Mouse (Mus musculus) MEL (cell line): ENCODE data around the gene Klf12. TPM values are rescaled to one million over a fixed set of nuclear protein-coding genes. Genes with fewer than 3 reads are reported as not detected.

Experiments
- DNase-seq: peaks from one replicate; pipeline ENCODE4 v3.0.0; 2011; ENCODE audit warnings: low read depth, low spot score
- H3K27ac ChIP-seq: 2 replicates; pipeline ENCODE4 v1.5.1; 2012; ENCODE audit warnings: low read depth, mild to moderate bottlenecking, control low read depth, low read length, moderate library complexity; ENCODE audit not compliant: control insufficient read depth
- H3K27me3 ChIP-seq, 2 experiments: fragments of 150-350 bp in 1 of 2; sonication (generic) in 1 of 2; 2 replicates each; pipeline ENCODE4 v1.6.1; 2012; ENCODE audit warnings: low read length in 2 of 2, mild to moderate bottlenecking in 2 of 2, improper control_type of control experiment in 1 of 2, moderate library complexity in 1 of 2; ENCODE audit not compliant: insufficient read depth in 2 of 2, control insufficient read depth in 1 of 2
- H3K36me3 ChIP-seq, 2 experiments: 2 replicates each; pipeline ENCODE4 v1.6.1; 2012 to 2014; ENCODE audit warnings: low read length in 2 of 2, improper control_type of control experiment in 1 of 2, inconsistent platforms in 1 of 2, mild to moderate bottlenecking in 1 of 2; ENCODE audit not compliant: insufficient read depth in 2 of 2, control insufficient read depth in 1 of 2
- H3K4me1 ChIP-seq, 2 experiments: fragments of 150-350 bp in 1 of 2; sonication (generic) in 1 of 2; 2 replicates each; pipeline ENCODE4 v1.6.1; 2012; ENCODE audit warnings: low read length in 2 of 2, improper control_type of control experiment in 1 of 2, mild to moderate bottlenecking in 1 of 2; ENCODE audit not compliant: insufficient read depth in 2 of 2, control insufficient read depth in 1 of 2
- H3K4me3 ChIP-seq, 2 experiments: fragments of 150-350 bp in 1 of 2; sonication (generic) in 1 of 2; 2 replicates each; pipeline ENCODE4 v1.5.1; 2012; ENCODE audit warnings: low read depth in 2 of 2, low read length in 2 of 2, mild to moderate bottlenecking in 2 of 2, moderate library complexity in 2 of 2, control low read depth in 1 of 2, improper control_type of control experiment in 1 of 2; ENCODE audit not compliant: control insufficient read depth in 1 of 2, insufficient read depth in 1 of 2
- H3K79me2 ChIP-seq: 2 replicates; pipeline ENCODE4 v1.6.1; 2012; ENCODE audit warnings: mild to moderate bottlenecking, low read length, moderate library complexity; ENCODE audit not compliant: control insufficient read depth, poor library complexity, insufficient read depth
- H3K9ac ChIP-seq: 2 replicates; pipeline ENCODE4 v1.6.1; 2012; ENCODE audit warnings: low read depth, mild to moderate bottlenecking, control low read depth, low read length, moderate library complexity; ENCODE audit not compliant: control insufficient read depth, poor library complexity, severe bottlenecking
- H3K9me3 ChIP-seq: fragments of 150-350 bp; sonication (generic); replicated peaks from 2 replicates; pipeline ENCODE4 v1.6.1; 2012; ENCODE audit warnings: mild to moderate bottlenecking, low read length, improper control_type of control experiment, moderate library complexity; ENCODE audit not compliant: insufficient read depth
- CHD1 ChIP-seq: IDR thresholded peaks from 2 replicates; pipeline ENCODE4 v1.6.1; 2012; ENCODE audit warnings: low read depth, mild to moderate bottlenecking, inconsistent platforms, low read length, improper control_type of control experiment
- CHD2 ChIP-seq: IDR thresholded peaks from 2 replicates; pipeline ENCODE4 v1.6.1; 2011; ENCODE audit warnings: low read length, improper control_type of control experiment
- CTCF ChIP-seq, 3 experiments: IDR thresholded peaks in 2 of 3; conservative IDR thresholded peaks in 1 of 3; 2 replicates each; pipeline ENCODE4 v1.5.1; 2011 to 2012; ENCODE audit warnings: low read length in 3 of 3, low read depth in 2 of 3, mild to moderate bottlenecking in 2 of 3, improper control_type of control experiment in 1 of 3, inconsistent platforms in 1 of 3, mixed read lengths in 1 of 3, moderate library complexity in 1 of 3; ENCODE audit not compliant: control insufficient read depth in 1 of 3, insufficient read depth in 1 of 3, poor library complexity in 1 of 3, severe bottlenecking in 1 of 3
- E2F4 ChIP-seq: IDR thresholded peaks from 2 replicates; pipeline ENCODE4 v1.6.1; 2011; ENCODE audit warnings: low read depth, low read length, improper control_type of control experiment, borderline replicate concordance
- ELF1 ChIP-seq: IDR thresholded peaks from 2 replicates; pipeline ENCODE4 v1.6.1; 2014; ENCODE audit warnings: low read depth, mild to moderate bottlenecking, inconsistent platforms, low read length, improper control_type of control experiment, moderate library complexity
- GABPA ChIP-seq: IDR thresholded peaks from 2 replicates; pipeline ENCODE4 v1.6.1; 2012; ENCODE audit warnings: low read depth, mild to moderate bottlenecking, inconsistent platforms, low read length, improper control_type of control experiment, moderate library complexity
- HCFC1 ChIP-seq: IDR thresholded peaks from 2 replicates; pipeline ENCODE4 v1.6.1; 2012; ENCODE audit warnings: low read depth, mild to moderate bottlenecking, inconsistent platforms, low read length, improper control_type of control experiment, moderate library complexity
- JUND ChIP-seq: IDR thresholded peaks from 2 replicates; pipeline ENCODE4 v1.6.1; 2011; ENCODE audit warnings: low read depth, mild to moderate bottlenecking, improper control_type of control experiment, low read length
- MAFK ChIP-seq: IDR thresholded peaks from 2 replicates; pipeline ENCODE4 v1.6.1; 2011; ENCODE audit warnings: low read depth, mild to moderate bottlenecking, low read length, improper control_type of control experiment, borderline replicate concordance
- MAX ChIP-seq: IDR thresholded peaks from 2 replicates; pipeline ENCODE4 v1.6.1; 2011; ENCODE audit warnings: low read length, improper control_type of control experiment
- MEF2A ChIP-seq: IDR thresholded peaks from 2 replicates; pipeline ENCODE4 v1.6.1; 2014; ENCODE audit warnings: low read depth, mild to moderate bottlenecking, inconsistent platforms, low read length, improper control_type of control experiment; ENCODE audit not compliant: poor library complexity, insufficient replicate concordance, severe bottlenecking; ENCODE audit errors: extremely low read depth
- MXI1 ChIP-seq: IDR thresholded peaks from 2 replicates; pipeline ENCODE4 v1.6.1; 2011; ENCODE audit warnings: mild to moderate bottlenecking, low read depth, low read length, improper control_type of control experiment
- MYC ChIP-seq: IDR thresholded peaks from 2 replicates; pipeline ENCODE4 v1.6.1; 2011; ENCODE audit warnings: low read depth, mild to moderate bottlenecking, low read length, improper control_type of control experiment, moderate library complexity
- NELFE ChIP-seq: IDR thresholded peaks from 2 replicates; pipeline ENCODE4 v1.6.1; 2011; ENCODE audit warnings: low read depth, low read length, improper control_type of control experiment
- POLR2A ChIP-seq, 2 experiments: IDR thresholded peaks; 2 replicates each; pipeline ENCODE4 v1.6.1; 2011 to 2012; ENCODE audit warnings: low read length in 2 of 2, mild to moderate bottlenecking in 2 of 2, control low read depth in 1 of 2, improper control_type of control experiment in 1 of 2, low read depth in 1 of 2, moderate library complexity in 1 of 2; ENCODE audit not compliant: control insufficient read depth in 1 of 2, insufficient read depth in 1 of 2, poor library complexity in 1 of 2
- POLR2AphosphoS5 ChIP-seq: IDR thresholded peaks from 2 replicates; pipeline ENCODE4 v1.6.1; 2012; ENCODE audit warnings: low read depth, borderline replicate concordance, mild to moderate bottlenecking, inconsistent platforms, low read length, moderate library complexity, mixed read lengths
- RAD21 ChIP-seq: IDR thresholded peaks from 2 replicates; pipeline ENCODE4 v1.6.1; 2011; ENCODE audit warnings: mild to moderate bottlenecking, low read depth, low read length, improper control_type of control experiment
- RCOR1 ChIP-seq: IDR thresholded peaks from 2 replicates; pipeline ENCODE4 v1.6.1; 2012; ENCODE audit warnings: low read depth, mild to moderate bottlenecking, inconsistent platforms, low read length, improper control_type of control experiment
- SMC3 ChIP-seq: IDR thresholded peaks from 2 replicates; pipeline ENCODE4 v1.6.1; 2011; ENCODE audit warnings: low read depth, low read length, improper control_type of control experiment
- TBP ChIP-seq: IDR thresholded peaks from 2 replicates; pipeline ENCODE4 v1.8.0; 2011; ENCODE audit warnings: low read depth, low read length, improper control_type of control experiment
- TCF12 ChIP-seq: IDR thresholded peaks from 2 replicates; pipeline ENCODE4 v1.6.1; 2014; ENCODE audit warnings: low read depth, mild to moderate bottlenecking, inconsistent platforms, low read length, improper control_type of control experiment, moderate library complexity
- UBTF ChIP-seq: IDR thresholded peaks from 2 replicates; pipeline ENCODE4 v1.6.1; 2012; ENCODE audit warnings: low read depth, mild to moderate bottlenecking, inconsistent platforms, low read length, improper control_type of control experiment, moderate library complexity, borderline replicate concordance; ENCODE audit not compliant: insufficient read depth
- USF1 ChIP-seq: IDR thresholded peaks from 2 replicates; pipeline ENCODE4 v1.6.1; 2014; ENCODE audit warnings: low read depth, mild to moderate bottlenecking, inconsistent platforms, low read length, improper control_type of control experiment, moderate library complexity
- ZKSCAN1 ChIP-seq: IDR thresholded peaks from 2 replicates; pipeline ENCODE4 v1.6.1; 2012; ENCODE audit warnings: low read depth, mild to moderate bottlenecking, inconsistent platforms, low read length, improper control_type of control experiment, moderate library complexity
- ZMIZ1 ChIP-seq: IDR thresholded peaks from 2 replicates; pipeline ENCODE4 v1.6.1; 2012; ENCODE audit warnings: low read depth, mild to moderate bottlenecking, inconsistent platforms, low read length, improper control_type of control experiment, moderate library complexity
- polyA plus RNA-seq, 2 experiments: library from polyadenylated mRNA; stranded (reverse) in 1 of 2; unstranded in 1 of 2; fragments of >175 nt in 1 of 2; fragments of >200 nt in 1 of 2; gene quantifications; 2 replicates each; pipeline versions ENCODE4 v1.2.1 to v1.2.4; 2012; ENCODE audit warnings: low replicate concordance in 2 of 2, low read depth in 1 of 2; ENCODE audit not compliant: insufficient read length in 2 of 2, insufficient read depth in 1 of 2, missing spikeins in 1 of 2
- total RNA-seq: library from RNA; depleted of rRNA; stranded (reverse); fragments of 300-350 nt; gene quantifications from 2 replicates; pipeline ENCODE4 v1.2.3, GENCODE M21; 2012

The Klf12 gene
- total and polyA plus RNA-seq, 3 experiments = 0.42 to 1.2 TPM; not detected in 1

- Histone ChIP-seq H3K9me3 (no peaks in the 10 kb centered on the region), H3K27me3 (no peaks in the 10 kb centered on the region), H3K4me3 (no peak overlapping the region), H3K9ac (no peak overlapping the region), H3K79me2 (no peaks in the 10 kb centered on the region), H3K4me1 (no peaks in the 10 kb centered on the region), H3K36me3 (no peaks in the 10 kb centered on the region), H3K27ac (no peak overlapping the region)
- no peak for DNase-seq
- no peak for TF ChIP-seq ELF1
- TF ChIP-seq TBP = no peak
- TF ChIP-seq USF1 = no peak
- TF ChIP-seq E2F4 = no peak
- TF ChIP-seq RCOR1 = no peak
- TF ChIP-seq UBTF = no peak
- TF ChIP-seq ZMIZ1 = no peak
- no peak for TF ChIP-seq POLR2AphosphoS5
- TF ChIP-seq JUND = no peak
- TF ChIP-seq MXI1 = no peak
- no peak for TF ChIP-seq GABPA
- TF ChIP-seq CHD1 = no peak
- no peak for TF ChIP-seq TCF12
- TF ChIP-seq MEF2A = no peak
- TF ChIP-seq MAX = no peak
- TF ChIP-seq POLR2A (IDR thresholded peaks at IDR 0.05; ENCODE audit: control insufficient read depth in 1 of 2, insufficient read depth in 1 of 2, low read depth in 1 of 2, low read length in 2 of 2, poor library complexity in 1 of 2) = no peak
- no peak for TF ChIP-seq HCFC1
- TF ChIP-seq MAFK = no peak
- TF ChIP-seq SMC3 = no peak
These were observed 231.0 kb downstream of the Klf12 start for GRCm38 (mm10) chr14:100053456-100053855.

GRCm38 (mm10) chr14:100052876-100053275 is 231.6 kb downstream of the Klf12 start:
- H3K36me3 ChIP-seq = no peaks in the 10 kb centered on the region
- TF ChIP-seq USF1 (no peak), RCOR1 (no peak), JUND (no peak), ZMIZ1 (no peak), NELFE (no peak), CHD2 (no peak), TBP (no peak), RAD21 (no peak), MYC (no peak), GABPA (no peak), ZKSCAN1 (no peak), UBTF (no peak), CTCF (IDR thresholded peaks at IDR 0.05 in 2 of 3, conservative IDR thresholded peaks at IDR 0.05 in 1 of 3; ENCODE audit: control insufficient read depth in 1 of 3, insufficient read depth in 1 of 3, low read depth in 2 of 3, low read length in 3 of 3, poor library complexity in 1 of 3, severe bottlenecking in 1 of 3) (no peak), POLR2A (IDR thresholded peaks at IDR 0.05; ENCODE audit: control insufficient read depth in 1 of 2, insufficient read depth in 1 of 2, low read depth in 1 of 2, low read length in 2 of 2, poor library complexity in 1 of 2) (no peak), MAX (no peak)
- no peak for DNase-seq
- H3K9ac ChIP-seq = no peak overlapping the region
- H3K79me2 ChIP-seq = no peaks in the 10 kb centered on the region
- H3K9me3 ChIP-seq = no peaks in the 10 kb centered on the region
- H3K27ac ChIP-seq = no peak overlapping the region
- no peaks in the 10 kb centered on the region for H3K27me3 ChIP-seq
- no peak overlapping the region for H3K4me3 ChIP-seq
- no peaks in the 10 kb centered on the region for H3K4me1 ChIP-seq
